Mouse (Mus musculus): ENCODE measurements around the gene Fam170b. TPM values are rescaled to one million over a fixed set of nuclear protein-coding genes. Genes with fewer than 3 reads are reported as not detected.

Gene Fam170b
- polyA plus RNA-seq, 1 experiment from 2014 or later, result not detected

GRCm38 (mm10) chr14:32801016-32801661 lies 32.6 kb upstream of the Fam170b start:
- 63% methylated on average over 11 of the region's 11 CpGs for WGBS

GRCm38 (mm10) chr14:32801662-32802024 lies 32.1 kb upstream of the Fam170b start:
- no peak overlapping the region for H3K4me2 ChIP-seq (ENCODE audit: low read depth, severe bottlenecking)
- H3K9ac ChIP-seq (ENCODE audit: low read length), result no peak overlapping the region
- H3K27me3 ChIP-seq (ENCODE audit: control insufficient read depth, insufficient read depth, low read length), result no peaks in the 10 kb centered on the region
- no peak overlapping the region for H3K4me3 ChIP-seq (ENCODE audit: low read depth, low read length)
- no peak for ATAC-seq (ENCODE audit: insufficient number of reproducible peaks, low FRiP score, low TSS enrichment, low read depth)
- DNase-seq (ENCODE audit: low spot score), result no peak
- no peaks in the 10 kb centered on the region for H3K36me3 ChIP-seq (ENCODE audit: control insufficient read depth, insufficient read depth, low read length)
- H3K9me3 ChIP-seq (ENCODE audit: control insufficient read depth, low read length), result no peaks in the 10 kb centered on the region
- no peak overlapping the region for H3K27ac ChIP-seq (replicated peaks; ENCODE audit: low read depth, low read length)
- H3K4me1 ChIP-seq (ENCODE audit: control insufficient read depth, insufficient read depth, low read length), result no peaks in the 10 kb centered on the region

More at GRCm38 (mm10) chr14:32801016-32801661, 32.6 kb upstream of the Fam170b start:
- Histone ChIP-seq H3K27ac (replicated peaks; ENCODE audit: low read depth, low read length) (no peak overlapping the region), H3K27me3 (ENCODE audit: control insufficient read depth, insufficient read depth, low read length) (no peaks in the 10 kb centered on the region), H3K9ac (ENCODE audit: low read length) (no peak overlapping the region), H3K9me3 (ENCODE audit: control insufficient read depth, low read length) (no peaks in the 10 kb centered on the region), H3K4me1 (ENCODE audit: control insufficient read depth, insufficient read depth, low read length) (no peaks in the 10 kb centered on the region), H3K4me3 (ENCODE audit: low read depth, low read length) (no peak overlapping the region), H3K4me2 (ENCODE audit: low read depth, severe bottlenecking) (no peak overlapping the region), H3K36me3 (ENCODE audit: control insufficient read depth, insufficient read depth, low read length) (no peaks in the 10 kb centered on the region)
- ATAC-seq (ENCODE audit: insufficient number of reproducible peaks, low FRiP score, low TSS enrichment, low read depth), result no peak
- peak; percentile 28 for DNase-seq (ENCODE audit: low spot score)

- H3K27me3 ChIP-seq (ENCODE audit: control insufficient read depth, insufficient read depth, low read length), result no peaks in the 10 kb centered on the region
- no peak overlapping the region for H3K9ac ChIP-seq (ENCODE audit: low read length)
- H3K4me2 ChIP-seq (ENCODE audit: low read depth, severe bottlenecking), result no peak overlapping the region
- DNase-seq (ENCODE audit: low spot score) (no peak), ATAC-seq (ENCODE audit: insufficient number of reproducible peaks, low FRiP score, low TSS enrichment, low read depth) (no peak)
- H3K36me3 ChIP-seq (ENCODE audit: control insufficient read depth, insufficient read depth, low read length), result no peaks in the 10 kb centered on the region
- H3K4me1 ChIP-seq (ENCODE audit: control insufficient read depth, insufficient read depth, low read length), result no peaks in the 10 kb centered on the region
- no peak overlapping the region for H3K27ac ChIP-seq (replicated peaks; ENCODE audit: low read depth, low read length)
- H3K9me3 ChIP-seq (ENCODE audit: control insufficient read depth, low read length), result no peaks in the 10 kb centered on the region
- no peak overlapping the region for H3K4me3 ChIP-seq (ENCODE audit: low read depth, low read length)
These were observed 23.7 kb upstream of the Fam170b start for GRCm38 (mm10) chr14:32810111-32810510.

- H3K36me3 ChIP-seq (ENCODE audit: control insufficient read depth, insufficient read depth, low read length), result no peaks in the 10 kb centered on the region
- no peaks in the 10 kb centered on the region for H3K27me3 ChIP-seq (ENCODE audit: control insufficient read depth, insufficient read depth, low read length)
- WGBS, result 75% methylated on average over 6 of the region's 6 CpGs
- ATAC-seq (ENCODE audit: insufficient number of reproducible peaks, low FRiP score, low TSS enrichment, low read depth) (no peak), DNase-seq (ENCODE audit: low spot score) (no peak)
- H3K4me1 ChIP-seq (ENCODE audit: control insufficient read depth, insufficient read depth, low read length), result no peaks in the 10 kb centered on the region
- H3K9ac ChIP-seq (ENCODE audit: low read length), result no peak overlapping the region
- H3K9me3 ChIP-seq (ENCODE audit: control insufficient read depth, low read length), result no peaks in the 10 kb centered on the region
- H3K27ac ChIP-seq (replicated peaks; ENCODE audit: low read depth, low read length), result no peak overlapping the region
- H3K4me2 ChIP-seq (ENCODE audit: low read depth, severe bottlenecking), result no peak overlapping the region
- H3K4me3 ChIP-seq (ENCODE audit: low read depth, low read length), result no peak overlapping the region
These were observed 21.3 kb upstream of the Fam170b start for GRCm38 (mm10) chr14:32812429-32812828.

- Histone ChIP-seq H3K4me2 (ENCODE audit: low read depth, severe bottlenecking) (no peak overlapping the region), H3K27ac (replicated peaks; ENCODE audit: low read depth, low read length) (no peak overlapping the region), H3K4me3 (ENCODE audit: low read depth, low read length) (no peak overlapping the region), H3K27me3 (ENCODE audit: control insufficient read depth, insufficient read depth, low read length) (no peaks in the 10 kb centered on the region), H3K9me3 (ENCODE audit: control insufficient read depth, low read length) (no peaks in the 10 kb centered on the region), H3K36me3 (ENCODE audit: control insufficient read depth, insufficient read depth, low read length) (no peaks in the 10 kb centered on the region), H3K4me1 (ENCODE audit: control insufficient read depth, insufficient read depth, low read length) (no peaks in the 10 kb centered on the region), H3K9ac (ENCODE audit: low read length) (no peak overlapping the region)
- ATAC-seq (ENCODE audit: insufficient number of reproducible peaks, low FRiP score, low TSS enrichment, low read depth) (no peak), DNase-seq (ENCODE audit: low spot score) (no peak)
- WGBS, result 73% methylated on average over 4 of the region's 4 CpGs
These were observed 18.8 kb upstream of the Fam170b start for GRCm38 (mm10) chr14:32814961-32815360.

GRCm38 (mm10) chr14:32816533-32816932 lies 17.2 kb upstream of the Fam170b start:
- Histone ChIP-seq H3K36me3 (ENCODE audit: control insufficient read depth, insufficient read depth, low read length) (no peaks in the 10 kb centered on the region), H3K4me3 (ENCODE audit: low read depth, low read length) (no peak overlapping the region), H3K27ac (replicated peaks; ENCODE audit: low read depth, low read length) (no peak overlapping the region), H3K4me1 (ENCODE audit: control insufficient read depth, insufficient read depth, low read length) (no peaks in the 10 kb centered on the region), H3K9me3 (ENCODE audit: control insufficient read depth, low read length) (no peaks in the 10 kb centered on the region), H3K27me3 (ENCODE audit: control insufficient read depth, insufficient read depth, low read length) (no peaks in the 10 kb centered on the region), H3K4me2 (ENCODE audit: low read depth, severe bottlenecking) (no peak overlapping the region), H3K9ac (ENCODE audit: low read length) (no peak overlapping the region)
- ATAC-seq (ENCODE audit: insufficient number of reproducible peaks, low FRiP score, low TSS enrichment, low read depth) (no peak), DNase-seq (ENCODE audit: low spot score) (no peak)
- WGBS, result 77% methylated on average over 4 of the region's 4 CpGs

GRCm38 (mm10) chr14:32817258-32817657 lies 16.5 kb upstream of the Fam170b start:
- H3K9me3 ChIP-seq (ENCODE audit: control insufficient read depth, low read length), result no peaks in the 10 kb centered on the region

GRCm38 (mm10) chr14:32819297-32819696 lies 14.5 kb upstream of the Fam170b start:
- Histone ChIP-seq H3K4me1 (ENCODE audit: control insufficient read depth, insufficient read depth, low read length) (no peaks in the 10 kb centered on the region), H3K4me2 (ENCODE audit: low read depth, severe bottlenecking) (no peak overlapping the region), H3K27me3 (ENCODE audit: control insufficient read depth, insufficient read depth, low read length) (no peaks in the 10 kb centered on the region), H3K4me3 (ENCODE audit: low read depth, low read length) (no peak overlapping the region), H3K9ac (ENCODE audit: low read length) (no peak overlapping the region), H3K9me3 (ENCODE audit: control insufficient read depth, low read length) (no peaks in the 10 kb centered on the region), H3K27ac (replicated peaks; ENCODE audit: low read depth, low read length) (no peak overlapping the region), H3K36me3 (ENCODE audit: control insufficient read depth, insufficient read depth, low read length) (no peaks in the 10 kb centered on the region)
- 51% methylated on average over 1 of the region's 1 CpGs for WGBS
- DNase-seq (ENCODE audit: low spot score) (no peak), ATAC-seq (ENCODE audit: insufficient number of reproducible peaks, low FRiP score, low TSS enrichment, low read depth) (no peak)

More at GRCm38 (mm10) chr14:32817258-32817657, 16.5 kb upstream of the Fam170b start:
- DNase-seq (ENCODE audit: low spot score) (no peak), ATAC-seq (ENCODE audit: insufficient number of reproducible peaks, low FRiP score, low TSS enrichment, low read depth) (no peak)
- H3K27ac ChIP-seq (replicated peaks; ENCODE audit: low read depth, low read length), result no peak overlapping the region
- H3K4me2 ChIP-seq (ENCODE audit: low read depth, severe bottlenecking), result no peak overlapping the region
- no peaks in the 10 kb centered on the region for H3K36me3 ChIP-seq (ENCODE audit: control insufficient read depth, insufficient read depth, low read length)
- no peaks in the 10 kb centered on the region for H3K4me1 ChIP-seq (ENCODE audit: control insufficient read depth, insufficient read depth, low read length)
- WGBS, result 60% methylated on average over 7 of the region's 7 CpGs
- no peak overlapping the region for H3K9ac ChIP-seq (ENCODE audit: low read length)
- no peak overlapping the region for H3K4me3 ChIP-seq (ENCODE audit: low read depth, low read length)
- no peaks in the 10 kb centered on the region for H3K27me3 ChIP-seq (ENCODE audit: control insufficient read depth, insufficient read depth, low read length)

GRCm38 (mm10) chr14:32822812-32823211 lies 10.9 kb upstream of the Fam170b start:
- Histone ChIP-seq H3K27ac (replicated peaks; ENCODE audit: low read depth, low read length) (no peak overlapping the region), H3K4me1 (ENCODE audit: control insufficient read depth, insufficient read depth, low read length) (peaks cover 15% of the 10 kb centered on the region), H3K27me3 (ENCODE audit: control insufficient read depth, insufficient read depth, low read length) (no peaks in the 10 kb centered on the region), H3K9me3 (ENCODE audit: control insufficient read depth, low read length) (no peaks in the 10 kb centered on the region), H3K36me3 (ENCODE audit: control insufficient read depth, insufficient read depth, low read length) (no peaks in the 10 kb centered on the region), H3K9ac (ENCODE audit: low read length) (no peak overlapping the region), H3K4me3 (ENCODE audit: low read depth, low read length) (no peak overlapping the region), H3K4me2 (ENCODE audit: low read depth, severe bottlenecking) (no peak overlapping the region)
- ATAC-seq (ENCODE audit: insufficient number of reproducible peaks, low FRiP score, low TSS enrichment, low read depth), result no peak
- 89% methylated on average over 4 of the region's 4 CpGs for WGBS
- DNase-seq (ENCODE audit: low spot score), result no peak

Data from limb, embryonic 11.5 days (tissue).